Mouse (Mus musculus): Measurements from ENCODE around the gene Nfasc. TPM values are rescaled to one million over a fixed set of nuclear protein-coding genes. Genes with fewer than 3 reads are reported as not detected.

Gene Nfasc
- polyA plus RNA-seq, 1 experiment: not detected

DNA sequence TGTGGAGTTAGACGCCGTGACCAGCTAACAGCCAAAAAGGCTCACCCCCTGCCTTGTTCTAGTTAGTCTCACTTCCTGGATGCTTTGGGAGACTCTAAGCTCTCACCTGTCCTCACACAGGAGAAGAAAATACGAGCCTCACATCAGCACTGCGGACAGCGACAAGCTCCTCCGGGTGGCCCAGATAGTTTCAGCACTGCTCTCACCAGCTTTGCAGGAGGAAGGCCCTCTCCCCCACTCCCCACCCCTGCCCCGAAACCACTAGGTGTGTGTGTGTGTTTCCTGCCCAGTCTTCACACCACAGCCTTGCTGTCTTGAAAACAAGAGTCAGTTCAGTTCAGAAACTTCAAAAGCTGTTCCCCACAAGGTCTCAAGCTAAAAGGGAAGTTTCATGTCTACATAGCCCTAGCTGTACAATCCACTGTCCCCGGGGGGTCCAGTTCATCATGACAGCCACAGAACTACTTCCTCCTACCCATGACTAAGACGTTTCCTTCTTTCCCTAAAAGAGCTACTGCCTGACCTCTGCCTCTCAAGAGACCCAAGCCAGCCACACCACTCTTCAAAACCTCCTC is 7.6 kb downstream of the Nfasc start:
- no peak for TF ChIP-seq CTCF (IDR thresholded peaks at IDR 0.05; ENCODE audit: low read depth, low read length)
- TF ChIP-seq POLR2A (IDR thresholded peaks at IDR 0.05; ENCODE audit: borderline replicate concordance, low read depth, low read length): no peak
- Histone ChIP-seq H3K27ac (ENCODE audit: insufficient read depth, low read depth, low read length) (no peak overlapping the region), H3K4me3 (ENCODE audit: insufficient read depth, low read length) (no peak overlapping the region), H3K4me1 (ENCODE audit: control insufficient read depth, insufficient read depth, low read length) (no peaks in the 10 kb centered on the region)

- Histone ChIP-seq H3K27ac (ENCODE audit: insufficient read depth, low read depth, low read length) (no peak overlapping the region), H3K4me1 (ENCODE audit: control insufficient read depth, insufficient read depth, low read length) (no peaks in the 10 kb centered on the region), H3K4me3 (ENCODE audit: insufficient read depth, low read length) (no peak overlapping the region)
- no peak for TF ChIP-seq CTCF (IDR thresholded peaks at IDR 0.05; ENCODE audit: low read depth, low read length)
- no peak for TF ChIP-seq POLR2A (IDR thresholded peaks at IDR 0.05; ENCODE audit: borderline replicate concordance, low read depth, low read length)
Observed at GRCm38 (mm10) chr1:132732307-132732706, 9.3 kb downstream of the Nfasc start.

DNA sequence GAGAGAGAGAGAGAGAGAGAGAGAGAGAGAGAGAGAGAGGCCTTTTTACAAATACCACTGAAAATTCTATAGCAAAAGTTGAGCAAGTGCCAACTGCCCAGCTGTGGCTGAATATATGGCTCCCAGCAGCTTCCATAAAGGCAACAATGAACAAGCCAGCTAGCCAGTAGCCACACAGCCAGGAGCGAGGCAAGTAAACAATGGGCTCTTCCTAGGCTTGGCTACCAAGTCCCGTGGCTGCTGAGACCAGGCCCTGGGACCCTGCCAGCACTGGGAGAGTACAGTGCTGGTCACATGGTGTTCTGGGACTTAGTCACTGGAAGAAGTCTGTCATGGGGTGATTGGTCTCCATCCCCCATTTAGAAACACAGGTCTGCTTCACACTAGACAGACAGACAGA is 14.0 kb downstream of the Nfasc start:
- TF ChIP-seq POLR2A (IDR thresholded peaks at IDR 0.05; ENCODE audit: borderline replicate concordance, low read depth, low read length) (no peak), CTCF (IDR thresholded peaks at IDR 0.05; ENCODE audit: low read depth, low read length) (no peak)
- Histone ChIP-seq H3K27ac (ENCODE audit: insufficient read depth, low read depth, low read length) (no peak overlapping the region), H3K4me3 (ENCODE audit: insufficient read depth, low read length) (no peak overlapping the region), H3K4me1 (ENCODE audit: control insufficient read depth, insufficient read depth, low read length) (no peaks in the 10 kb centered on the region)

DNA sequence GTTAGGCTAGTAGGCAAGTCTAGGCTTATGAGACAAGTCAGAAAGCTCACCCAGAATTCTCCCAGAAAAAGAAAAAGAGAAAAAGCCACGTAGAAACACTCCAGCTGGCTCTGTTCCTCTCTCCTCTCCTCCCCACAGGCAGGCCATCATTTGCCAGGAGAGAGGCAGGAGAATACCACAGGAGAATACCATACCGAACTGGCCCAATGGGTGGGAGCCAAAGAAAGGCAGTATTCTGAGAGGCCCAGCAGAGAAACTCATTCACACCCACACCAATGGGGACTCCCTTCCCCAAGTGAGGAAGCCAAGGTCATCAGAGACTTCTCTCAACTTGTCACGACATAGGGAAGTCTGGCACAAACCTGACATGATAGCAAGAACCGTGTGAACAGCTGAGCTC is 19.2 kb downstream of the Nfasc start:
- H3K27ac ChIP-seq (ENCODE audit: insufficient read depth, low read depth, low read length): no peak overlapping the region
- TF ChIP-seq POLR2A (IDR thresholded peaks at IDR 0.05; ENCODE audit: borderline replicate concordance, low read depth, low read length) (no peak), CTCF (IDR thresholded peaks at IDR 0.05; ENCODE audit: low read depth, low read length) (no peak)
- no peak overlapping the region for H3K4me3 ChIP-seq (ENCODE audit: insufficient read depth, low read length)
- no peaks in the 10 kb centered on the region for H3K4me1 ChIP-seq (ENCODE audit: control insufficient read depth, insufficient read depth, low read length)

DNA sequence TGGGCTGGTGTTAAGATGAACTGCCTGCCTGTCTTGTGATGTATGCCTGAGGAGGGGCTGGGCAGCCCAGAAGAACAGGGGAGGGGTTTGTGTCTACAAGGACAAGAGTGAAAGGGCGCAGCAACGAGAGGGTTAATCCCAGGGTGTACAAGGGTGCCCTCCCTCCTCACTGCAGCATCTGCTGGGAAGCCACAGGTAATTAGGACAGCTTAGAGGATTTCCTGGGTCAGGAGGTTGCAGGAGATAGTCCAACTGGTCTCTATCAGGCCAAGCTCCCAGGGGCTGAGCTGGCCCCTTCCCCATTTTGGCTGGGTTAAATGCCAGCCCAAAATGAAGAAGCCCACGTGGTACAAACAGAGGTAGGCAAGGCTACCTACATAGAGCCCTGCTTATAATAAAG is 20.3 kb downstream of the Nfasc start:
- Histone ChIP-seq H3K27ac (ENCODE audit: insufficient read depth, low read depth, low read length) (no peak overlapping the region), H3K4me1 (ENCODE audit: control insufficient read depth, insufficient read depth, low read length) (no peaks in the 10 kb centered on the region), H3K4me3 (ENCODE audit: insufficient read depth, low read length) (no peak overlapping the region)
- TF ChIP-seq CTCF (IDR thresholded peaks at IDR 0.05; ENCODE audit: low read depth, low read length) (no peak), POLR2A (IDR thresholded peaks at IDR 0.05; ENCODE audit: borderline replicate concordance, low read depth, low read length) (no peak)

GRCm38 (mm10) chr1:132718225-132718624 is 23.4 kb downstream of the Nfasc start:
- TF ChIP-seq CTCF (IDR thresholded peaks at IDR 0.05; ENCODE audit: low read depth, low read length) (no peak), POLR2A (IDR thresholded peaks at IDR 0.05; ENCODE audit: borderline replicate concordance, low read depth, low read length) (no peak)
- Histone ChIP-seq H3K4me3 (ENCODE audit: insufficient read depth, low read length) (no peak overlapping the region), H3K4me1 (ENCODE audit: control insufficient read depth, insufficient read depth, low read length) (peaks cover 6% of the 10 kb centered on the region; the same call in 1 of the 2 replicates), H3K27ac (ENCODE audit: insufficient read depth, low read depth, low read length) (no peak overlapping the region)

DNA sequence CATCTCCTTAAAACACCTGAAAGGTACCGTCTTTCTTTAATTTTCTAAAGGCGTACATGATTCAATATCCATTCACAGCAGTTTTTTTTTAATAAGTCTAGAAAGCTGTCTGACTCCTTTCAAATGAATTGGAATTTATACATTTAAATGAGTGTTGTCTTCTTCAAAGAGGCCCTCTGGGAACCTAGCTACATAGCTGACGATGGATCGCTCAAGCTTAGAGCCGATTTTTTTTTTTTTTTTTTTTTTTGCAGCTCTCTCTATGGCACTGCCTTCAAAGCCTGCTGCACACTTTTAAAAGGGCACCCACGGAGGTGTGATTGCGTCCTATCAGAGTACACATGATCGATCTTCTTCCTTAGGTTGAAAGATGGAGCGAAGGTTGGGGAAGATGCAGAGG is 26.6 kb downstream of the Nfasc start:
- TF ChIP-seq POLR2A (IDR thresholded peaks at IDR 0.05; ENCODE audit: borderline replicate concordance, low read depth, low read length): no peak
- TF ChIP-seq CTCF (IDR thresholded peaks at IDR 0.05; ENCODE audit: low read depth, low read length): no peak
- no peak overlapping the region for H3K27ac ChIP-seq (ENCODE audit: insufficient read depth, low read depth, low read length)
- peaks cover 6% of the 10 kb centered on the region; the same call in 1 of the 2 replicates for H3K4me1 ChIP-seq (ENCODE audit: control insufficient read depth, insufficient read depth, low read length)
- H3K4me3 ChIP-seq (ENCODE audit: insufficient read depth, low read length): no peak overlapping the region

DNA sequence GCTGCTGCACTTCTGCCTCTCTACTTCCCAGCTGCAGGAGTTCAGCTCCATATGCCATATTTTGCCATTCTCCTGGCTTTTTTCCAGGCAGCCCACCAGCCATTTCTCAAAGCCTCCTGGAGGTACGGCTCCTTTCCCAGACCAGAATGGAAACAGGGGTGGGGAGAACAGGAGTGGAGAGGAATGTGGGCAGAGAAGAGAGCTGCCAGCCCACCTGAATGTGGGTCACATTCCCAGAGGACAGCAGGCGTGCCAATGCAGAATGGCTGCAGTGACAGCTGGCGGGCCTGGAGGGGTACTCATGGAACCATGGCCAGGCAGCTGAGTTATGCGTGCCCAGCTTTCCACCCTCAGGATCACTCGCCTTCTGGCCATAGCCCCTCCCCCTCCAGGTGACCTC is 32.2 kb downstream of the Nfasc start:
- Histone ChIP-seq H3K4me1 (ENCODE audit: control insufficient read depth, insufficient read depth, low read length) (no peaks in the 10 kb centered on the region), H3K27ac (ENCODE audit: insufficient read depth, low read depth, low read length) (no peak overlapping the region), H3K4me3 (ENCODE audit: insufficient read depth, low read length) (no peak overlapping the region)
- TF ChIP-seq POLR2A (IDR thresholded peaks at IDR 0.05; ENCODE audit: borderline replicate concordance, low read depth, low read length): no peak
- no peak for TF ChIP-seq CTCF (IDR thresholded peaks at IDR 0.05; ENCODE audit: low read depth, low read length)

GRCm38 (mm10) chr1:132707301-132707700 is 34.3 kb downstream of the Nfasc start:
- Histone ChIP-seq H3K27ac (ENCODE audit: insufficient read depth, low read depth, low read length) (no peak overlapping the region), H3K4me1 (ENCODE audit: control insufficient read depth, insufficient read depth, low read length) (no peaks in the 10 kb centered on the region), H3K4me3 (ENCODE audit: insufficient read depth, low read length) (no peak overlapping the region)
- TF ChIP-seq POLR2A (IDR thresholded peaks at IDR 0.05; ENCODE audit: borderline replicate concordance, low read depth, low read length) (no peak), CTCF (IDR thresholded peaks at IDR 0.05; ENCODE audit: low read depth, low read length) (no peak)

DNA sequence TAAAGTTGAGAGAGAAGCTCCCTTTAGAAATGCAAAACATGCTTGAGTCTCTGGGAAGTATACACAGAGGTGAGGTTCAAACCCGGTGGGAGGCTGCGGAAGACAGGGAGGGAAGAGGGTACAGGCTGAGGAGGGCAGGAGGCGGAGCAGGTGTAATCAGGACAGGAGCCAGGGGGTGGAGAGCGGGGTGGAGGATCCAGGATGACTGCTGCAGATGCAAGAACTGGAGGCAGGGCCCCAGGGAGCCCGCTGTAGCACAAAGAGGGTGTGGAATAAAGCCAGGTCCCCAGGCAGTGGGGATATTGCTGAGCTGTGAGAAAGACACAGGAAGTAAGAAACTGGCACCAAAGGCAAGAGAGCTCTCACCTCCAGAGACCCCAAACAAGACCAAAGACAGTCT is 38.1 kb downstream of the Nfasc start:
- TF ChIP-seq POLR2A (IDR thresholded peaks at IDR 0.05; ENCODE audit: borderline replicate concordance, low read depth, low read length) (no peak), CTCF (IDR thresholded peaks at IDR 0.05; ENCODE audit: low read depth, low read length) (no peak)
- H3K27ac ChIP-seq (ENCODE audit: insufficient read depth, low read depth, low read length): no peak overlapping the region
- H3K4me1 ChIP-seq (ENCODE audit: control insufficient read depth, insufficient read depth, low read length): no peaks in the 10 kb centered on the region
- no peak overlapping the region for H3K4me3 ChIP-seq (ENCODE audit: insufficient read depth, low read length)

DNA sequence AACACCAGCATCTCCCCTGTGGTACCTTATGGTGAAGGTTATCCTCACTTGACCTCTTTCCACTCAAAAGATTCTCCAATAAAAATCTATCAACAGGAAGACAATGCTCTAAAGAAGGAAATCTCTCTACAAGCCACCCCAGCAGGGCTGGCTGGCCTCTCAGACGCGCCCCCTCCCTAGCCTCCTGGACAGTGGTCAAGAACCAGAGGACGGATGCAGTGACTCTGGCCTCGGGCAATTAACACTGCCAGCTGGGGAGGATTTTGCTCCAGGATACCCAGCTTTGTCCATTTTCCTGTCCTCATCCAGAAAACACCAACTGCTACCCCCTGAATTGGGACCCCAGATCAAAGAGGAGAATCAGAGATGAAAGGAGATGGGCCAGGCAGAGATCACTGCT is 44.7 kb downstream of the Nfasc start:
- Histone ChIP-seq H3K27ac (ENCODE audit: insufficient read depth, low read depth, low read length) (no peak overlapping the region), H3K4me1 (ENCODE audit: control insufficient read depth, insufficient read depth, low read length) (no peaks in the 10 kb centered on the region), H3K4me3 (ENCODE audit: insufficient read depth, low read length) (no peak overlapping the region)
- TF ChIP-seq POLR2A (IDR thresholded peaks at IDR 0.05; ENCODE audit: borderline replicate concordance, low read depth, low read length) (no peak), CTCF (IDR thresholded peaks at IDR 0.05; ENCODE audit: low read depth, low read length) (no peak)
